Comparison of ENCODE assay signal across 17 mouse cellular contexts in the genomic region with DNA sequence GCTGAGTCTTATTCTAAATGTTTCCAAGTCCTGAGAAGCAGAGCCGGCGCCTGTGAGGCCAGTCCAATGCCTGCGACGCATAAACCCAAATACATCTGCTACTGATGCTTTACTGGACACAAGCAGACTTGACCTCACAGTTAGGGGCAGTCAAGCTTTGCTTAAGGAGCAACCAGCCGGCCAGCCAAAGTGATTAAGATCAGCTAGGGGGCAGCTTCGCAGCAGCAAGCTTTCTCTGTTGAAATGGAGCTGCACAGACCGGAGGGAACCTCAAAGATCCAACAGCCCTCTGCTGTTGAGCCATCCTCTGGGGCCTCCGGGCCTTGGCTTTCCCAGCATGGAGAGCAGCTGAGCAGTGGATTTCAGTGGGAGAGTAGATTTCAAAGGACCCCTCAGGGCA.
DNase-seq lines count a peak whose midpoint lies in the region; ATAC-seq and TF ChIP-seq lines count a peak whose summit lies in the region.
"Had no signal": no experiment of that assay in that cellular context is flagged by ENCODE, and none has a peak within 500 bp of the region (broad histone marks: within the 10 kb centered on the region; RNA-seq: fewer than 3 reads in every experiment).

No protein-coding gene starts in this region.

- no peak overlapping the region for H3K4me3 ChIP-seq in lung, embryonic 14.5 days (ENCODE audit: low read depth, low read length)
- H3K4me3 ChIP-seq in embryonic facial prominence, embryonic 10.5 days = no peak overlapping the region
- no peak overlapping the region for H3K4me3 ChIP-seq in midbrain, postnatal 0 days (ENCODE audit: low read depth, low read length)
- H3K4me3 ChIP-seq: heart, adult 2 months had no signal

- no peak for TF ChIP-seq CTCF in lung, embryonic 14.5 days (IDR thresholded peaks at IDR 0.05; ENCODE audit: low read depth)
- TF ChIP-seq CTCF in midbrain, postnatal 0 days (IDR thresholded peaks at IDR 0.05) = peak; percentile 39

- H3K36me3 ChIP-seq in lung, embryonic 14.5 days (ENCODE audit: insufficient read depth) = no peaks in the 10 kb centered on the region
- H3K36me3 ChIP-seq in embryonic facial prominence, embryonic 10.5 days (replicated peaks) = no peaks in the 10 kb centered on the region
- H3K36me3 ChIP-seq in midbrain, postnatal 0 days (ENCODE audit: insufficient read depth, low read length) = peaks cover 7% of the 10 kb centered on the region

- no peak overlapping the region for H3K9ac ChIP-seq in lung, embryonic 14.5 days
- no peak overlapping the region for H3K9ac ChIP-seq in midbrain, postnatal 0 days (replicated peaks; ENCODE audit: low read length, poor library complexity, severe bottlenecking)

- WGBS in lung, embryonic 14.5 days = 49% methylated on average over 8 of the region's 8 CpGs
- 43% methylated on average over 8 of the region's 8 CpGs for WGBS in embryonic facial prominence, embryonic 10.5 days
- WGBS in midbrain, postnatal 0 days = 31% methylated on average over 8 of the region's 8 CpGs

- H3K9me3 ChIP-seq in lung, embryonic 14.5 days (ENCODE audit: low read depth, low read length) = no peaks in the 10 kb centered on the region
- H3K9me3 ChIP-seq in embryonic facial prominence, embryonic 10.5 days = no peaks in the 10 kb centered on the region
- no peaks in the 10 kb centered on the region for H3K9me3 ChIP-seq in midbrain, postnatal 0 days (ENCODE audit: low read length)

- no peak overlapping the region for H3K4me2 ChIP-seq in lung, embryonic 14.5 days
- no peak overlapping the region for H3K4me2 ChIP-seq in midbrain, postnatal 0 days (ENCODE audit: low read depth, low read length, poor library complexity, severe bottlenecking)
- H3K4me2 ChIP-seq: liver, embryonic 11.5 days had no signal

- H3K27ac ChIP-seq in lung, embryonic 14.5 days (ENCODE audit: low read depth) = no peak overlapping the region
- H3K27ac ChIP-seq in embryonic facial prominence, embryonic 10.5 days (replicated peaks) = no peak overlapping the region; the same call in 1 of the 2 replicates
- no peak overlapping the region for H3K27ac ChIP-seq in midbrain, postnatal 0 days (ENCODE audit: low read depth, low read length)
- H3K27ac ChIP-seq: heart, adult 2 months had no signal

- ATAC-seq in lung, embryonic 14.5 days (ENCODE audit: insufficient read depth) = no peak
- ATAC-seq in midbrain, postnatal 0 days (ENCODE audit: low FRiP score) = no peak
- ATAC-seq: activated CD4-positive, CD25-positive, alpha-beta regulatory T cell, adult 4 months; lung, postnatal 0 days had no signal

- H3K27me3 ChIP-seq in lung, embryonic 14.5 days (ENCODE audit: insufficient read depth, low read length) = no peaks in the 10 kb centered on the region
- 0 out of 2 replicates have a peak, but pooled peaks cover 5% of the 10 kb centered on the region for H3K27me3 ChIP-seq in embryonic facial prominence, embryonic 10.5 days (replicated peaks; ENCODE audit: low read depth, poor library complexity, severe bottlenecking)
- no peaks in the 10 kb centered on the region for H3K27me3 ChIP-seq in midbrain, postnatal 0 days (ENCODE audit: insufficient read depth, low read length)

- H3K4me1 ChIP-seq in lung, embryonic 14.5 days (ENCODE audit: insufficient read depth) = no peaks in the 10 kb centered on the region
- peaks cover 26% of the 10 kb centered on the region for H3K4me1 ChIP-seq in embryonic facial prominence, embryonic 10.5 days
- no peaks in the 10 kb centered on the region for H3K4me1 ChIP-seq in midbrain, postnatal 0 days (ENCODE audit: insufficient read depth, low read length)

- peak; percentile 40 for DNase-seq in heart, adult 11 months
- no peak for DNase-seq in heart, adult 9 months (ENCODE audit: low spot score in 2 of 2)
- peak; percentile 18 for DNase-seq in lung, embryonic 14.5 days
- no peak for DNase-seq in lung, postnatal 14 days
- DNase-seq in embryonic facial prominence, embryonic 10.5 days (ENCODE audit: low spot score) = peak; percentile 24
- peak; percentile 54 for DNase-seq in midbrain, postnatal 0 days (ENCODE audit: low spot score)
- no peak for DNase-seq in lung, postnatal 10 days
- DNase-seq in layer of hippocampus, adult 9-11 months = no peak
- DNase-seq: adrenal gland, postnatal 36 days; cerebellum, adult 11 months; heart, adult 2 months; heart, postnatal 10 days; right cerebral cortex, postnatal 25 days; thymus, adult 2 months had no signal

Comparison
In these comparisons a context has a peak if more than half of its experiments do, and no peak if none do; other contexts are left out.
1. DNase-seq: peak in heart, adult 11 months (single experiment), lung, embryonic 14.5 days (single experiment), embryonic facial prominence, embryonic 10.5 days (single experiment) and midbrain, postnatal 0 days (single experiment); none in heart, adult 9 months (0 of 2), lung, postnatal 14 days (single experiment), lung, postnatal 10 days (single experiment) and layer of hippocampus, adult 9-11 months (single experiment).